Mouse (Mus musculus) cerebellum, adult (tissue): ENCODE data around the gene 2310034G01Rik.

Source experiments
- ATAC-seq: cut with Nextera tagmentation; 2 replicates; pipeline ENCODE4 v1.9.2; 2017; ENCODE audit warnings: mild to moderate bottlenecking, moderate library complexity, mixed read lengths; ENCODE audit not compliant: insufficient number of reproducible peaks, low FRiP score, low TSS enrichment

Gene 2310034G01Rik

GRCm38 (mm10) chr19:46329951-46330350, 20.2 kb downstream of the 2310034G01Rik start:
- no peak for ATAC-seq

- peak; percentile 1; the same call in 1 of the 2 replicates for ATAC-seq
These were observed 21.0 kb downstream of the 2310034G01Rik start for GRCm38 (mm10) chr19:46329031-46329641.

- peak; percentile 60 for ATAC-seq
These were observed 21.7 kb downstream of the 2310034G01Rik start, which contains the start of gene Fbxl15 for GRCm38 (mm10) chr19:46328081-46329030. Gene Fbxl15, plus strand, starts transcription at chr19:46328184.

- ATAC-seq = no peak
These were observed 22.5 kb downstream of the 2310034G01Rik start for GRCm38 (mm10) chr19:46327531-46328064.

- no peak for ATAC-seq
These were observed 23.3 kb downstream of the 2310034G01Rik start, which contains the start of gene Psd for GRCm38 (mm10) chr19:46326756-46327305. Gene Psd, minus strand, starts transcription at chr19:46327156.

GRCm38 (mm10) chr19:46326019-46326755, 23.9 kb downstream of the 2310034G01Rik start:
- no peak for ATAC-seq

- ATAC-seq = no peak
These were observed 25.2 kb downstream of the 2310034G01Rik start for GRCm38 (mm10) chr19:46324918-46325317.

GRCm38 (mm10) chr19:46324366-46324765, 25.7 kb downstream of the 2310034G01Rik start:
- ATAC-seq = no peak

- ATAC-seq = no peak
These were observed 26.4 kb downstream of the 2310034G01Rik start for GRCm38 (mm10) chr19:46323716-46324115.

- ATAC-seq = no peak
These were observed 27.0 kb downstream of the 2310034G01Rik start for GRCm38 (mm10) chr19:46322996-46323572.

GRCm38 (mm10) chr19:46322144-46322995, 27.7 kb downstream of the 2310034G01Rik start:
- ATAC-seq = no peak

GRCm38 (mm10) chr19:46321101-46321943, 28.8 kb downstream of the 2310034G01Rik start:
- ATAC-seq = peak; percentile 32; the same call in 1 of the 2 replicates

GRCm38 (mm10) chr19:46320076-46320785, 29.9 kb downstream of the 2310034G01Rik start:
- ATAC-seq = no peak

GRCm38 (mm10) chr19:46318586-46319378, 31.3 kb downstream of the 2310034G01Rik start:
- ATAC-seq = no peak

- ATAC-seq = no peak
These were observed 32.1 kb downstream of the 2310034G01Rik start for GRCm38 (mm10) chr19:46318031-46318471.

- no peak for ATAC-seq
These were observed 32.6 kb downstream of the 2310034G01Rik start for GRCm38 (mm10) chr19:46317546-46317885.
